Mouse (Mus musculus): Measurements from ENCODE around the gene Slc46a2.

The Slc46a2 gene

DNA sequence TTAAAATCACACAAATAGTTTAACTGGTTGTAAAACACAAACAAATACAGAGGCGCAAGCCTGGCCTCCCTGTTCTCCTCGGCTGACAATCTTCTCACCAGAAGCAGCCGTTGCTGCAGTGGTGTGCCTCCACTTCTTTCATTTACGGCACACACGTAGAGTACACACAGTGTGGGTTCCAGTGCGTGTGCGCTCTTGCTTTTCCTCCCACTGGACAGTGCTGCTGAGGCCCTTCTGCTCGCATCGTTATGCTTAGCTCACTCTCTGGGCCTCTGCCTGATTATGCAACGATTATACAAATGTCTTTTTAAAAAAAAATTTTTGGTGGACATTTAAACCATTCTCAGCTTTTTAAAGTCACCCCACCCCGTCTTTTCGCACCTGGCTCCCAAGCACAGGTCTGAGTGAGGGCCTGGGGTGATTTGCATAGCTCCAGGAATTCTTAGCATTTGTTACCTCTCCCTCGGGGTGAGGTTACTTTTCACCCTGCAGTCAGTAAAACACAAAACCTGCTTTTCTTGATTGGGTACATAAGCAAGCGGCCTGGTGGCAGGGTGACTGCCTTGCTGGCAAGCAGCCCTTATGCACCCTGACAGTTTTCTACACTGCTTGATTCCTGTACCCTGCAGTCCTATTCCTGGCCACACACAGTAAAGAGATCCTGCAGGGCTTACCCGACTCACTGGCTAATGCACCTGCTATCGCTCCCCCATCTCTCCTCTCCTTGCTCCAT lies 55.0 kb downstream of the Slc46a2 start:
- peak; percentile 86 for DNase-seq (ENCODE audit: low read depth, low spot score)
